Comparison of ENCODE assay signal across 14 mouse cellular contexts in the genomic region with DNA sequence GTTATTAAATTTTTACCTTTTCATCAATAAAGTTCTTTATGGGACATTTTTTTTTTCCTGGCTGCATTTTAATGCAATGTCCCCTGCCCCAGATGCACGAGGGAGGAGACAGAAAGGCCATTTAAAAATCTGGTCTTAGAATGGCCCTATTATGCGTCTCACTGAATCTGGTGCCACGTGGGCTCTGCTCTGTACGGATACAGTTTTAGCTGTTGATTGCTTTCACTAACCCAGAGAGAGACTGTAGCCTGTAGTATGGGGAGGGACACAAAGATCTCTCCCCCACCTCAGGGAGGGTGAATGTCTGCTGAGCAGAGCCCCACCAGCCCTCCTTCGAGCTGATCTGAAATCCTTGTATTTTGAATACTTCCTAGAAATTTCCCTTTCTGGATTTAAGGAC.
DNase-seq lines count a peak whose midpoint lies in the region; ATAC-seq and TF ChIP-seq lines count a peak whose summit lies in the region.
"Had no signal": no experiment of that assay in that cellular context is flagged by ENCODE, and none has a peak within 500 bp of the region (broad histone marks: within the 10 kb centered on the region; RNA-seq: fewer than 3 reads in every experiment).

No protein-coding gene starts in this region.

- no peaks in the 10 kb centered on the region for H3K27me3 ChIP-seq in hindbrain, embryonic 13.5 days
- H3K27me3 ChIP-seq in hindbrain, embryonic 12.5 days = no peaks in the 10 kb centered on the region
- peaks cover 5% of the 10 kb centered on the region; the same call in 1 of the 2 replicates for H3K27me3 ChIP-seq in forebrain, embryonic 12.5 days
- no peaks in the 10 kb centered on the region for H3K27me3 ChIP-seq in limb, embryonic 11.5 days (ENCODE audit: control insufficient read depth, insufficient read depth, low read length)
- H3K27me3 ChIP-seq: stomach, embryonic 15.5 days had no signal

- no peak overlapping the region for H3K9ac ChIP-seq in hindbrain, embryonic 13.5 days
- no peak overlapping the region for H3K9ac ChIP-seq in hindbrain, embryonic 12.5 days
- H3K9ac ChIP-seq in forebrain, embryonic 12.5 days = no peak overlapping the region
- H3K9ac ChIP-seq in limb, embryonic 11.5 days (ENCODE audit: low read length) = no peak overlapping the region
- H3K9ac ChIP-seq: midbrain, embryonic 12.5 days; stomach, embryonic 15.5 days had no signal

- H3K4me3 ChIP-seq in hindbrain, embryonic 13.5 days = no peak overlapping the region
- H3K4me3 ChIP-seq in hindbrain, embryonic 12.5 days = no peak overlapping the region
- no peak overlapping the region for H3K4me3 ChIP-seq in forebrain, embryonic 12.5 days (replicated peaks)
- H3K4me3 ChIP-seq in limb, embryonic 11.5 days (ENCODE audit: low read depth, low read length) = no peak overlapping the region
- H3K4me3 ChIP-seq: midbrain, embryonic 12.5 days; stomach, embryonic 15.5 days had no signal

- no peaks in the 10 kb centered on the region for H3K36me3 ChIP-seq in hindbrain, embryonic 13.5 days
- H3K36me3 ChIP-seq in hindbrain, embryonic 12.5 days = no peaks in the 10 kb centered on the region
- no peaks in the 10 kb centered on the region for H3K36me3 ChIP-seq in forebrain, embryonic 12.5 days (replicated peaks)
- no peaks in the 10 kb centered on the region for H3K36me3 ChIP-seq in limb, embryonic 11.5 days (ENCODE audit: control insufficient read depth, insufficient read depth, low read length)
- H3K36me3 ChIP-seq: midbrain, embryonic 12.5 days; stomach, embryonic 15.5 days had no signal

- TF ChIP-seq CTCF in brain, embryonic 14.5 days (IDR thresholded peaks at IDR 0.05; ENCODE audit: borderline replicate concordance, extremely low read depth, insufficient read depth, insufficient read length) = no peak

- peaks cover 44% of the 10 kb centered on the region for H3K4me1 ChIP-seq in hindbrain, embryonic 13.5 days (replicated peaks)
- H3K4me1 ChIP-seq in hindbrain, embryonic 12.5 days = peaks cover 34% of the 10 kb centered on the region
- peaks cover 49% of the 10 kb centered on the region for H3K4me1 ChIP-seq in forebrain, embryonic 12.5 days
- H3K4me1 ChIP-seq in limb, embryonic 11.5 days (ENCODE audit: control insufficient read depth, insufficient read depth, low read length) = peaks cover 24% of the 10 kb centered on the region
- H3K4me1 ChIP-seq: stomach, embryonic 15.5 days had no signal

- no peak overlapping the region for H3K4me2 ChIP-seq in hindbrain, embryonic 13.5 days
- H3K4me2 ChIP-seq in hindbrain, embryonic 12.5 days (replicated peaks) = no peak overlapping the region
- H3K4me2 ChIP-seq in forebrain, embryonic 12.5 days = no peak overlapping the region
- H3K4me2 ChIP-seq in limb, embryonic 11.5 days (ENCODE audit: low read depth, severe bottlenecking) = no peak overlapping the region
- H3K4me2 ChIP-seq: midbrain, embryonic 12.5 days; stomach, embryonic 15.5 days had no signal

- ATAC-seq in hindbrain, embryonic 13.5 days (ENCODE audit: low FRiP score) = no peak
- no peak for ATAC-seq in hindbrain, embryonic 12.5 days (ENCODE audit: low FRiP score)
- no peak; the same call in 1 of the 2 replicates for ATAC-seq in forebrain, embryonic 12.5 days (ENCODE audit: low FRiP score)
- peak; percentile 44; the same call in 1 of the 2 replicates for ATAC-seq in limb, embryonic 11.5 days (ENCODE audit: insufficient number of reproducible peaks, low FRiP score, low TSS enrichment, low read depth)
- ATAC-seq: inflammation-experienced regulatory T-cells, adult 6 months had no signal

- peak; percentile 75 for DNase-seq in brain, embryonic 14.5 days (ENCODE audit: low read depth)
- no peak for DNase-seq in limb, embryonic 11.5 days (ENCODE audit: low spot score)
- no peak for DNase-seq in spleen, adult 12 weeks (ENCODE audit: low spot score)
- DNase-seq in testis, postnatal 14 days (ENCODE audit: low spot score) = no peak
- DNase-seq: adrenal gland, postnatal 10 days; cerebellum, adult 11-12 months; kidney, postnatal 14 days; right cerebral cortex, postnatal 4 days had no signal

- 44% methylated on average over 5 of the region's 5 CpGs for WGBS in hindbrain, embryonic 13.5 days
- WGBS in hindbrain, embryonic 12.5 days = 54% methylated on average over 5 of the region's 5 CpGs
- WGBS in forebrain, embryonic 12.5 days = 31% methylated on average over 5 of the region's 5 CpGs
- 60% methylated on average over 5 of the region's 5 CpGs for WGBS in limb, embryonic 11.5 days

- no peak for TF ChIP-seq POLR2A in brain, embryonic 14.5 days (IDR thresholded peaks at IDR 0.05; ENCODE audit: borderline replicate concordance, extremely low read depth, insufficient read depth, insufficient read length, poor library complexity, severe bottlenecking)

- H3K27ac ChIP-seq in hindbrain, embryonic 13.5 days = peak overlapping the region; percentile 58; the same call in 1 of the 2 replicates
- H3K27ac ChIP-seq in hindbrain, embryonic 12.5 days = no peak overlapping the region
- 0 out of 2 replicates have a peak overlapping the region, but pooled peaks have one; percentile 59 for H3K27ac ChIP-seq in forebrain, embryonic 12.5 days
- H3K27ac ChIP-seq in limb, embryonic 11.5 days (replicated peaks; ENCODE audit: low read depth, low read length) = 0 out of 2 replicates have a peak overlapping the region, but pooled peaks have one; percentile 67
- H3K27ac ChIP-seq: midbrain, embryonic 12.5 days; stomach, embryonic 15.5 days had no signal

- no peaks in the 10 kb centered on the region for H3K9me3 ChIP-seq in hindbrain, embryonic 13.5 days
- no peaks in the 10 kb centered on the region for H3K9me3 ChIP-seq in hindbrain, embryonic 12.5 days (replicated peaks)
- H3K9me3 ChIP-seq in forebrain, embryonic 12.5 days = no peaks in the 10 kb centered on the region
- H3K9me3 ChIP-seq in limb, embryonic 11.5 days (ENCODE audit: control insufficient read depth, low read length) = no peaks in the 10 kb centered on the region
- H3K9me3 ChIP-seq: midbrain, embryonic 12.5 days; stomach, embryonic 15.5 days had no signal
